Mouse (Mus musculus) kidney, embryonic 16.5 days (tissue): Measurements from ENCODE around the gene Itpr1. TPM values are rescaled to one million over a fixed set of nuclear protein-coding genes. Genes with fewer than 3 reads are reported as not detected.

Experiments
- ATAC-seq: fragments of 200-750 bp; cut with Nextera tagmentation; 2 replicates; pipeline ENCODE4 v1.8.0; 2017; ENCODE audit warnings: moderate TSS enrichment; ENCODE audit not compliant: low FRiP score, low TSS enrichment
- H3K27ac ChIP-seq: fragments of 300-500 bp; sonication (generic); 2 replicates; pipeline ENCODE4 v1.5.1; 2014; ENCODE audit warnings: low read length
- H3K27me3 ChIP-seq: fragments of 300-500 bp; sonication (generic); 2 replicates; pipeline ENCODE4 v1.6.1; 2014; ENCODE audit warnings: low read length, control low read depth, mixed read lengths; ENCODE audit not compliant: insufficient read depth
- H3K36me3 ChIP-seq: fragments of 300-500 bp; sonication (generic); 2 replicates; pipeline ENCODE4 v1.6.1; 2014; ENCODE audit warnings: low read length, control low read depth, mixed read lengths; ENCODE audit not compliant: insufficient read depth
- H3K4me1 ChIP-seq: fragments of 300-500 bp; sonication (generic); 2 replicates; pipeline ENCODE4 v1.6.1; 2014; ENCODE audit warnings: low read length, control low read depth, mixed read lengths; ENCODE audit not compliant: insufficient read depth
- H3K4me2 ChIP-seq: fragments of 300-500 bp; sonication (generic); replicated peaks from 2 replicates; pipeline ENCODE4 v1.6.1; 2014; ENCODE audit warnings: low read depth, low read length
- H3K4me3 ChIP-seq: fragments of 300-500 bp; sonication (generic); 2 replicates; pipeline ENCODE4 v1.5.1; 2014; ENCODE audit warnings: mild to moderate bottlenecking, low read length
- H3K9ac ChIP-seq: fragments of 300-500 bp; sonication (generic); replicated peaks from 2 replicates; pipeline ENCODE4 v1.6.1; 2014; ENCODE audit warnings: low read length
- H3K9me3 ChIP-seq: fragments of 300-500 bp; sonication (generic); 2 replicates; pipeline ENCODE4 v1.6.1; 2016; ENCODE audit warnings: low read length, control low read depth
- WGBS: fragments of 180-500 bp; shearing (Covaris S2); extraction: QIAGEN DNeasy Blood & Tissue Kit; methylation state at CpG from one replicate; pipeline ENCODE4 v1.1.7; 2014; 5-methylcytosine and 5-hydroxymethylcytosine counted together
- polyA plus RNA-seq: library from polyadenylated mRNA; unstranded; fragments of >200 nt; fragmentation: Nextera tagmentation; extraction: Ambion mirVana; gene quantifications from 2 replicates; pipeline ENCODE4 v1.2.1, GENCODE M21; 2015

Itpr1 gene
- polyA plus RNA-seq, 1 experiment from 2014 or later = 24.6 TPM

GRCm38 (mm10) chr6:108184847-108185684 lies 27.8 kb upstream of the Itpr1 start, which contains the start of gene Sumf1:
Gene Sumf1, minus strand, starts transcription at chr6:108185582.
- Histone ChIP-seq H3K4me2 (peak within 1 kb of the TSS; percentile 93), H3K27ac (no peak within 1 kb of the TSS)
- WGBS = 4% methylated on average over 49 of the region's 49 CpGs

DNA sequence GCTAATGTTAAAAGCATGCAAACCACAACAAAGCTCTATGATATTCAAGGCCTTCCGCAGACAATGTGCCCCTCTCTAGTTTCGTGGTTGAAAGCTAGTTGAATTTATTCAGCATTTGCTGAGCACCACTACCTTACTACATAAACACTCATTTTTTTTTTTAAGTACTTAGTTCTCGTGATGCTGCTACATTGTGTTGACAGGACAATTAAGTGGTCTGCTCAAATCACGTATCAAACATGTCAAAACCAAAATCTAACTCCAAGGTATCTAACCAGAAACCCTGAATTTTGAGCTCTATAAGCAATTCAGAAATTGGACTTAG lies 27.2 kb upstream of the Itpr1 start:
- no peaks in the 10 kb centered on the region for H3K36me3 ChIP-seq
- H3K4me1 ChIP-seq = peaks cover 11% of the 10 kb centered on the region
- no peaks in the 10 kb centered on the region for H3K27me3 ChIP-seq
- H3K9me3 ChIP-seq = no peaks in the 10 kb centered on the region
- peak overlapping the region; percentile 86 for H3K4me3 ChIP-seq
- no peak for ATAC-seq
- 17% methylated on average over 4 of the region's 4 CpGs for WGBS
- H3K4me2 ChIP-seq = peak overlapping the region; percentile 93
- H3K27ac ChIP-seq = no peak overlapping the region
- peak overlapping the region; percentile 75 for H3K9ac ChIP-seq

More at GRCm38 (mm10) chr6:108184847-108185684, 27.8 kb upstream of the Itpr1 start, which contains the start of gene Sumf1:
- no peaks in the 10 kb centered on the region for H3K36me3 ChIP-seq
- H3K27me3 ChIP-seq = no peaks in the 10 kb centered on the region
- H3K9ac ChIP-seq = peak within 1 kb of the TSS; percentile 75
- peak within 1 kb of the TSS; percentile 86 for H3K4me3 ChIP-seq
- ATAC-seq = peak; percentile 92
- peaks cover 11% of the 10 kb centered on the region for H3K4me1 ChIP-seq
- H3K9me3 ChIP-seq = no peaks in the 10 kb centered on the region

DNA sequence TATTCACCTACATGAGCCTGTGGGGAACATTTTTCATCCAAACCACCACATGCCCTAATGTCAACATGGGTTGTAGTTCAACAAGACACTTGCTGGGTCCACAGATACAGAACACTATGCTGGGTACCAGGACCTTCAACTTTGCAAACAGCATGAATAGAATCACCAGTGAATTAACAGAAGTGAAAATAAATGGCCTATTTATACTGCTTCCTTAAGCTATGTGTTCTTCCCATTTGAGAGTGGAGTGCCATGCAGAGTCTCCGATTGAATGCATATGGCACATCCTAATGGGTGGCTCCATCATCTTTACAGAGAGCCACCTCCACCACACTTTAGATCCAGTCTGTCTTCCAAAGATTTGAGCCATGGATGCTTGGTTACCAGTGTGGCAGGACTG lies 22.2 kb upstream of the Itpr1 start:
- 95% methylated on average over 1 of the region's 1 CpGs for WGBS
- no peak for ATAC-seq
- H3K4me2 ChIP-seq = no peak overlapping the region
- H3K36me3 ChIP-seq = no peaks in the 10 kb centered on the region
- no peak overlapping the region for H3K9ac ChIP-seq
- no peak overlapping the region for H3K27ac ChIP-seq
- H3K27me3 ChIP-seq = no peaks in the 10 kb centered on the region
- no peak overlapping the region for H3K4me3 ChIP-seq
- peaks cover 1% of the 10 kb centered on the region; the same call in 1 of the 2 replicates for H3K4me1 ChIP-seq
- no peaks in the 10 kb centered on the region for H3K9me3 ChIP-seq

GRCm38 (mm10) chr6:108192632-108193031 lies 20.3 kb upstream of the Itpr1 start:
- H3K27me3 ChIP-seq = no peaks in the 10 kb centered on the region
- no peak overlapping the region for H3K4me2 ChIP-seq
- H3K36me3 ChIP-seq = no peaks in the 10 kb centered on the region
- no peak overlapping the region for H3K4me3 ChIP-seq
- no peak for ATAC-seq
- no peaks in the 10 kb centered on the region for H3K4me1 ChIP-seq
- 63% methylated on average over 4 of the region's 4 CpGs for WGBS
- H3K9me3 ChIP-seq = no peaks in the 10 kb centered on the region
- H3K9ac ChIP-seq = no peak overlapping the region
- H3K27ac ChIP-seq = no peak overlapping the region

GRCm38 (mm10) chr6:108196665-108197064 lies 16.2 kb upstream of the Itpr1 start:
- WGBS = 80% methylated on average over 7 of the region's 7 CpGs
- no peak for ATAC-seq
- Histone ChIP-seq H3K36me3 (no peaks in the 10 kb centered on the region), H3K9me3 (no peaks in the 10 kb centered on the region), H3K4me3 (no peak overlapping the region), H3K4me2 (no peak overlapping the region), H3K27me3 (no peaks in the 10 kb centered on the region), H3K9ac (no peak overlapping the region), H3K27ac (no peak overlapping the region), H3K4me1 (no peaks in the 10 kb centered on the region)

- no peaks in the 10 kb centered on the region for H3K9me3 ChIP-seq
- H3K4me3 ChIP-seq = no peak overlapping the region
- no peaks in the 10 kb centered on the region for H3K36me3 ChIP-seq
- no peaks in the 10 kb centered on the region for H3K27me3 ChIP-seq
- no peak for ATAC-seq
- 19% methylated on average over 4 of the region's 4 CpGs for WGBS
- no peak overlapping the region for H3K4me2 ChIP-seq
- H3K9ac ChIP-seq = no peak overlapping the region
- no peak overlapping the region for H3K27ac ChIP-seq
- H3K4me1 ChIP-seq = no peaks in the 10 kb centered on the region
These were observed 15.8 kb upstream of the Itpr1 start for GRCm38 (mm10) chr6:108197117-108197516.

GRCm38 (mm10) chr6:108198286-108198685 lies 14.6 kb upstream of the Itpr1 start:
- no peaks in the 10 kb centered on the region for H3K27me3 ChIP-seq
- 87% methylated on average over 7 of the region's 7 CpGs for WGBS
- no peaks in the 10 kb centered on the region for H3K4me1 ChIP-seq
- no peaks in the 10 kb centered on the region for H3K36me3 ChIP-seq
- no peak overlapping the region for H3K9ac ChIP-seq
- no peak overlapping the region for H3K4me3 ChIP-seq
- H3K4me2 ChIP-seq = no peak overlapping the region
- no peak overlapping the region for H3K27ac ChIP-seq
- ATAC-seq = no peak
- H3K9me3 ChIP-seq = no peaks in the 10 kb centered on the region

DNA sequence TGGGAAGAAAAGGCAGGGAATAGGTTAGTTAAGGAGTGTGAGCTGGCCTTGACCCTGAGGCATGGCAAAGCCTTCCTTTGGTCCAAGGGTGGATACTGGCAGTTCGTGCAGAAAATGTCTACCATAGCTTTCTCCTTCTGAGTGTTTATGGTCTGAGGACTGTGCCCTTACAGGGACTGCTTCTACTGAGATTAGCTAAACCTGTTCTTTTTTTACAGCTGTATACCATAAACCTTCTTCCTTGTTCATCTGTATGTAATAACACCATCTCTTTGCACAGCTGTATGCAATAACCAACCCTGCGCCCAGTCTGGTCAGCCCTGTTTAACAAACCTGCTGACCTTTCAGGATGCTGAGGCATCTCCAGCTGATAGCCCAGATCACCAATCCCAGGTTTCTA lies 8.6 kb upstream of the Itpr1 start:
- no peak overlapping the region for H3K9ac ChIP-seq
- H3K4me3 ChIP-seq = no peak overlapping the region
- H3K4me1 ChIP-seq = no peaks in the 10 kb centered on the region
- no peaks in the 10 kb centered on the region for H3K27me3 ChIP-seq
- no peak for ATAC-seq
- H3K9me3 ChIP-seq = 0 out of 2 replicates have a peak, but pooled peaks cover 2% of the 10 kb centered on the region
- no peak overlapping the region for H3K27ac ChIP-seq
- 96% methylated on average over 2 of the region's 2 CpGs for WGBS
- no peaks in the 10 kb centered on the region for H3K36me3 ChIP-seq
- H3K4me2 ChIP-seq = no peak overlapping the region

- Histone ChIP-seq H3K9ac (no peak overlapping the region), H3K4me3 (no peak overlapping the region), H3K9me3 (0 out of 2 replicates have a peak, but pooled peaks cover 2% of the 10 kb centered on the region), H3K27ac (no peak overlapping the region), H3K4me1 (no peaks in the 10 kb centered on the region), H3K36me3 (no peaks in the 10 kb centered on the region), H3K27me3 (no peaks in the 10 kb centered on the region), H3K4me2 (no peak overlapping the region)
- WGBS = 77% methylated on average over 4 of the region's 4 CpGs
- no peak for ATAC-seq
These were observed 6.8 kb upstream of the Itpr1 start for GRCm38 (mm10) chr6:108206145-108206544.

- Histone ChIP-seq H3K9ac (no peak overlapping the region), H3K27ac (peak overlapping the region; percentile 27; the same call in 1 of the 2 replicates), H3K36me3 (no peaks in the 10 kb centered on the region), H3K27me3 (no peaks in the 10 kb centered on the region), H3K4me2 (no peak overlapping the region), H3K9me3 (0 out of 2 replicates have a peak, but pooled peaks cover 2% of the 10 kb centered on the region), H3K4me3 (no peak overlapping the region), H3K4me1 (peaks cover 7% of the 10 kb centered on the region)
- peak; percentile 62; the same call in 1 of the 2 replicates for ATAC-seq
- 73% methylated on average over 5 of the region's 5 CpGs for WGBS
These were observed 5.9 kb upstream of the Itpr1 start for GRCm38 (mm10) chr6:108206914-108207566.
